Mouse (Mus musculus) heart, postnatal 14 days (tissue): ENCODE results near the gene Gm906. TPM values are rescaled to one million over a fixed set of nuclear protein-coding genes. Genes with fewer than 3 reads are reported as not detected.
A peak's percentile ranks its signal among the peaks of the same experiment; 100 is the strongest.
"Not testable (repeated sequence)": the region's sequence is repeated elsewhere in the genome, so short reads cannot be mapped to it uniquely, and the experiment has no call there.

ENCODE experiments used
- DNase-seq, 2 experiments: peaks; one replicate each; pipeline ENCODE4 v3.0.0; 2021 to 2022
- intact Hi-C: fragments of 180-260 bp; cut with DNase I; formaldehyde crosslinking; loops from one replicate; pipeline ENCODE4 v1.15.1; 2025
- long read RNA-seq, 2 experiments: library from polyadenylated mRNA; stranded (forward); transcript quantifications; one replicate each; pipeline ENCODE4 v2.0.0; 2021
- microRNA-seq, 2 experiments: library from miRNA; unstranded; fragments of <30 nt; microRNA quantifications; one replicate each; pipeline ENCODE4 v1.2.0; 2021 to 2022
- total RNA-seq, 2 experiments: library from RNA; stranded (reverse); gene quantifications; 2 replicates each; pipeline ENCODE4 v1.2.3; 2021

The Gm906 gene
- total RNA-seq: not detected
- long read RNA-seq, experiment 1: 0 reads
- long read RNA-seq, experiment 2: 0 reads

GRCm38 (mm10) chr13:50250208-50250607 is at the start of gene Gm906:
Gene Gm906, minus strand, starts transcription at chr13:50250308.
- DNase-seq, intact Hi-C loops: not testable (repeated sequence)

- intact Hi-C loops, DNase-seq: not testable (repeated sequence)
Measured at GRCm38 (mm10) chr13:50283308-50283707, 33.2 kb upstream of the Gm906 start.

DNA sequence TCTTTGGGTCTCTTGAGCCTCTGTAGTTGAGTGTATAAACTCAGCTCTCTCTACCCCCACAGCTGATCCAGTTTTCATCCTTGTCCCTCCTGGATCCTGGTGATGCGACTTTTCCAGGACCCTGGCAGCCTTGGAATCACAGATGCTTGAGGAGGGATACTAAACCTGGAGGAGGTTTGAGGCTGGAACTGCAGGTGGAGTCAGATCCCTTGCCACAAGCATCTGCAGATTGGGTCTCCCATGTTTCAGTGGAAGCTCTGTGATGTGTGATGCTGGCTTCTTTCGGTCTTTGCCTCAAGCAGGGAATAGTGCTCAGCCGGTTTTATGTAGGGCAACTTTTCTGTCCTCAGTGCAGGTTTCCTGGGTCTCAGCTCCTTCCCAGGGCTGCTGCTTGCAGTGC is 13.6 kb downstream of the Gm906 start:
- DNase-seq: no peak
- intact Hi-C loops: no loop called here

DNA sequence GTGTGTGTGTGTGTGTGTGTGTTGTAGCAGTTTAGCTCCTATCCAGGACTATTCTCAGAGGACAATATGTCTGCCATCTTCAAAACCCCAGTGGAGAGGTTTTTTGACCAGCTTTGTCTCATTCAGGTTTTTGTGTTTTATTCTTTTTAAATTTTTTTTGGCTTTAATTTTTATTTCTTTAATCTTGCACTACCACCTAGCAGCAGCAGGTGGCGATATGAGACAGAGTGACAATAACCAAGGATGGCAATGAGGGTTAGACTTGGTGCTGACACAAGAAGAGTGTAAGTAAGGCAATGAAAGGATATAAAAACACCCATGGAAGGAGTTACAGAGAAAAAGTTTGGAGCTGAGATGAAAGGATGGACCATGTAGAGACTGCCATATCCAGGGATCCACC is 38.3 kb downstream of the Gm906 start:
- intact Hi-C loops: not testable (repeated sequence)
- DNase-seq: peak in 1 of 2 experiments; percentile 21

DNA sequence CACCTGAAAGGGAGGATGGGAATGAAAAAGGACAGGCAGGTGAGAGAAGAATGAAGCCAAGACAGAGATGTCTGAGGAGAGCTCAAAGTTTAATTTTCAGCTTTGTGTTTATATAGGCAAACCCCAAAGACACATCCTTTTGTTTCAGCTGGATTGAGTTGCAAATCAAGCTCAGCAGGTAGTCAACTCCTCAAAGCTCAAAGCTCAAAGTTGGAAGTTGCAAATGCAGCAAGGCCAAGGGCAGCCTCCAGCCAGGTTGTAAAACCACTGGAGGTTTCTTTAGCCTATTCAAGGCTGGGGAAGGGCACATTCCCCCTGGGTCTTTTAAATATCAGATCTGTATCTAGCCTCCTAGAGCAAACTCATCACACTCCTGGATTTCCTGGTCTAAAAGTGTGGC is 39.9 kb downstream of the Gm906 start:
- intact Hi-C loops, DNase-seq: not testable (repeated sequence)

GRCm38 (mm10) chr13:50209651-50210050 is 40.5 kb downstream of the Gm906 start:
- DNase-seq, intact Hi-C loops: not testable (repeated sequence)

DNA sequence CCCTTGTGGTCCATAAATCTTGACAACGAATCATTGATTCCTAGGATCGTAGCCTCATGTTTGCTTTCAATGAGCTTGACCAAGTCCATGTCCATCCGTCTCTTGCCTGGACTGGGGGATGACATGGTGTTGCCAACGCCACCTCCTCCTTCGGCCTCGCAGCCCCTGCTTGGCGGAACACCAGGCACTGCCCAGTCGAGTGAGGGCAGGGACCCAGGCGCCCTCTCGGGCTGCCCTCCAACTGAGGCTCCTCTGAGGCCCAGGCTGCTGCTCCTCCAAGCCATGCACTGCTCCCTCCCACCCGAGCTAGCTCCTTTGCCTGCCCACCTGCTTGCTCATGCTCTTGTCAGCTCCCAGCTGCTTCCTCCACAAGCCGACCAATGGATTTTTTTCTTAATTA is 42.1 kb downstream of the Gm906 start:
- no peak for DNase-seq
- intact Hi-C loops: no loop called here

GRCm38 (mm10) chr13:50196831-50197230 is 53.3 kb downstream of the Gm906 start:
- intact Hi-C loops, DNase-seq: not testable (repeated sequence)

Small RNAs within 50 kb of the gene (microRNA-seq; reads per million reads assigned to microRNA genes)
- gene Gm24017: 0 reads per million in 2 experiments

Other genes starting within 250 kb of the Gm906 start
- gene Fbxw17, start 167.6 kb upstream of the Gm906 start, total RNA-seq: 1 to 10 TPM; 7.3 to 7.9 TPM
- not detected for gene Gm47429, start 193.6 kb upstream of the Gm906 start, total RNA-seq
- gene Nutm2, start 217.0 kb upstream of the Gm906 start, total RNA-seq: not detected